Comparison of ENCODE assay signal across 8 mouse cellular contexts in the genomic region with DNA sequence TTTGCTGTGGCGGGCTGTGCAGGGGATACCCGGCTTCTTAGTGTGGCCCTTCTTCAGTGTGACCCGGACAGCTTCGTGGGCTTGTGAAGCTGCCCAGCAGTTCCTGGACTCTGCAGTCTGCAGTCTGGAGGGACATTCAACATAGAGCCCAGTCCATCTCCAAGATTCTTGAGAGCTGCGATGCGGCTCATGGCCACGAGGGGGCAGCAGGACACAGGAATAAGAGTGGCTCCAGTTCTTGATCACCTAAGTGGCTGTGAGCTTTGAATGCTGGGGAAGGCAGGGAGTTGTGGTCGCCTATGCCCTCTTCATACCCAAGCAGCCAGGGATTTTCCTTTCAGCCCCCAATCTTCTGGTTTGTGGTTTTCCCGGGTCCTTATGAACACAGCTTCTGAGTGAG. TPM values are rescaled to one million over a fixed set of nuclear protein-coding genes. Genes with fewer than 3 reads are reported as not detected.
A peak's percentile ranks its signal among the peaks of the same experiment; 100 is the strongest.
DNase-seq lines count a peak whose midpoint lies in the region; ATAC-seq and TF ChIP-seq lines count a peak whose summit lies in the region.

No protein-coding gene starts in this region.

- peak; percentile 89 for DNase-seq in brain, embryonic 14.5 days (ENCODE audit: low read depth)
- DNase-seq in heart, postnatal 10 days, result peak; percentile 80 to 86
- peak; percentile 82 to 89 for DNase-seq in kidney, postnatal 25 days
- peak; percentile 80 for DNase-seq in lung, adult 2 months
- DNase-seq in thymus, postnatal 4 days, result peak; percentile 82

- H3K9me3 ChIP-seq in ES-Bruce4 (replicated peaks; ENCODE audit: control insufficient read depth, insufficient read depth, low read length, poor library complexity, severe bottlenecking), result no peaks in the 10 kb centered on the region; the same call in 1 of the 2 replicates

- TF ChIP-seq EP300 in ES-Bruce4 (IDR thresholded peaks at IDR 0.05; ENCODE audit: insufficient read depth, low read depth, low read length), result no peak

- no peaks in the 10 kb centered on the region for H3K4me1 ChIP-seq in ES-Bruce4 (ENCODE audit: control insufficient read depth, insufficient read depth, low read length)
- no peaks in the 10 kb centered on the region for H3K4me1 ChIP-seq in lung, adult 2 months (ENCODE audit: control insufficient read depth, insufficient read depth, low read length)

- H3K36me3 ChIP-seq in ES-Bruce4 (ENCODE audit: control insufficient read depth, insufficient read depth, low read length, poor library complexity, severe bottlenecking), result no peaks in the 10 kb centered on the region

- intact Hi-C loops in heart, postnatal 10 days (cut with DNase I), result loop anchor here (2.0 kb wide), 1 partner anchor 14 kb away; no protein-coding TSS in a partner anchor

- no peak for TF ChIP-seq POLR2A in ES-Bruce4 (IDR thresholded peaks at IDR 0.05; ENCODE audit: insufficient read depth, low read length)
- no peak for TF ChIP-seq POLR2A in brain, embryonic 14.5 days (IDR thresholded peaks at IDR 0.05; ENCODE audit: borderline replicate concordance, extremely low read depth, insufficient read depth, insufficient read length, poor library complexity, severe bottlenecking)
- peak; percentile 23; the same call in 1 of the 2 replicates for TF ChIP-seq POLR2A in lung, adult 2 months (IDR thresholded peaks at IDR 0.05; ENCODE audit: borderline replicate concordance, extremely low read depth, low read depth, low read length)

- 2% methylated on average over 9 of the region's 9 CpGs for WGBS in lung, adult 2 months

- H3K27me3 ChIP-seq in ES-Bruce4 (ENCODE audit: control insufficient read depth, insufficient read depth, low read length, poor library complexity, severe bottlenecking), result no peaks in the 10 kb centered on the region

- no peak overlapping the region for H3K27ac ChIP-seq in ES-Bruce4 (ENCODE audit: insufficient read depth, low read length)

- no peak overlapping the region for H3K4me3 ChIP-seq in ES-Bruce4 (ENCODE audit: low read depth, low read length)
- no peak overlapping the region for H3K4me3 ChIP-seq in lung, adult 2 months (replicated peaks; ENCODE audit: extremely low read depth, low read depth, low read length)

- ATAC-seq in erythroid progenitor cell, adult 5-6 weeks (replicated peaks; ENCODE audit: low FRiP score, poor library complexity, severe bottlenecking), result peak; percentile 83
- peak; percentile 88 for ATAC-seq in neutrophil, adult 5-6 weeks (ENCODE audit: extremely low read depth, insufficient number of reproducible peaks, low FRiP score, poor library complexity, severe bottlenecking)

- peak; percentile 93 for TF ChIP-seq CTCF in ES-Bruce4 (IDR thresholded peaks at IDR 0.05; ENCODE audit: low read depth, low read length)
- peak; percentile 92 for TF ChIP-seq CTCF in brain, embryonic 14.5 days (IDR thresholded peaks at IDR 0.05; ENCODE audit: borderline replicate concordance, extremely low read depth, insufficient read depth, insufficient read length)
- peak; percentile 95 for TF ChIP-seq CTCF in lung, adult 2 months (IDR thresholded peaks at IDR 0.05; ENCODE audit: insufficient read depth, low read length)

- H3K9ac ChIP-seq in ES-Bruce4 (ENCODE audit: low read depth, poor library complexity, severe bottlenecking), result no peak overlapping the region

RNA-seq across cellular contexts. Expression of gene Rps18, which starts 12.7 kb away (rescaled TPM):
- polyA plus RNA-seq in ES-Bruce4 (2011; ENCODE audit: insufficient read depth, insufficient read length, low read depth, missing spikeins), result 2,174 TPM in 2 replicates
- polyA plus RNA-seq in brain, embryonic 14.5 days (2012; rRNA removed), result 744 and 771 TPM in 2 replicates
- total RNA-seq in erythroid progenitor cell, adult 5-6 weeks (2015; ENCODE audit: low replicate concordance), result 779 and 808 TPM in 2 replicates
- total RNA-seq in erythroid progenitor cell, adult 5-6 weeks (2017; ENCODE audit: low replicate concordance), result 194 and 380 TPM in 2 replicates
- total RNA-seq in heart, postnatal 10 days (2021), result 100 to 1,000 TPM; 566 to 572 TPM
- polyA plus RNA-seq in lung, adult 2 months (2012; rRNA removed), result 260 and 331 TPM in 2 replicates
- total RNA-seq in neutrophil, adult 5-6 weeks (2017), result 780 and 810 TPM in 2 replicates

RNA-seq across cellular contexts. Expression of gene Vps52, which starts 12.9 kb away (rescaled TPM):
- 18.3 and 19.0 TPM in 2 replicates for polyA plus RNA-seq in ES-Bruce4 (2011; ENCODE audit: insufficient read depth, insufficient read length, low read depth, missing spikeins)
- 71.7 and 72.8 TPM in 2 replicates for polyA plus RNA-seq in brain, embryonic 14.5 days (2012; rRNA removed)
- total RNA-seq in erythroid progenitor cell, adult 5-6 weeks (2015; ENCODE audit: low replicate concordance), result 8.0 and 18.4 TPM in 2 replicates
- total RNA-seq in erythroid progenitor cell, adult 5-6 weeks (2017; ENCODE audit: low replicate concordance), result 11.5 and 17.8 TPM in 2 replicates
- total RNA-seq in heart, postnatal 10 days (2021), result 10 to 100 TPM; 36.3 to 36.8 TPM
- 62.8 and 70.3 TPM in 2 replicates for polyA plus RNA-seq in lung, adult 2 months (2012; rRNA removed)
- 31.5 and 40.8 TPM in 2 replicates for total RNA-seq in neutrophil, adult 5-6 weeks (2017)

RNA-seq across cellular contexts. Expression of gene B3galt4, which starts 17.2 kb away (rescaled TPM):
- 3.6 and 4.2 TPM in 2 replicates for polyA plus RNA-seq in ES-Bruce4 (2011; ENCODE audit: insufficient read depth, insufficient read length, low read depth, missing spikeins)
- polyA plus RNA-seq in brain, embryonic 14.5 days (2012; rRNA removed), result 9.9 and 11.1 TPM in 2 replicates
- total RNA-seq in erythroid progenitor cell, adult 5-6 weeks (2015; ENCODE audit: low replicate concordance), result not detected in 2 replicates
- total RNA-seq in erythroid progenitor cell, adult 5-6 weeks (2017; ENCODE audit: low replicate concordance), result 0.26 and 2.8 TPM in 2 replicates
- 1 to 10 TPM; 2.7 to 3.7 TPM for total RNA-seq in heart, postnatal 10 days (2021)
- 11.4 and 12.6 TPM in 2 replicates for polyA plus RNA-seq in lung, adult 2 months (2012; rRNA removed)
- total RNA-seq in neutrophil, adult 5-6 weeks (2017), result 7.1 and 7.7 TPM in 2 replicates

RNA-seq across cellular contexts. Expression of gene Wdr46, which starts 28.0 kb away (rescaled TPM):
- 25.3 and 30.2 TPM in 2 replicates for polyA plus RNA-seq in ES-Bruce4 (2011; ENCODE audit: insufficient read depth, insufficient read length, low read depth, missing spikeins)
- 22.8 and 29.3 TPM in 2 replicates for polyA plus RNA-seq in brain, embryonic 14.5 days (2012; rRNA removed)
- total RNA-seq in erythroid progenitor cell, adult 5-6 weeks (2015; ENCODE audit: low replicate concordance), result 3.6 and 11.3 TPM in 2 replicates
- 4.6 and 8.2 TPM in 2 replicates for total RNA-seq in erythroid progenitor cell, adult 5-6 weeks (2017; ENCODE audit: low replicate concordance)
- total RNA-seq in heart, postnatal 10 days (2021), result 10 to 100 TPM; 12.4 to 12.6 TPM
- 13.4 and 16.8 TPM in 2 replicates for polyA plus RNA-seq in lung, adult 2 months (2012; rRNA removed)
- total RNA-seq in neutrophil, adult 5-6 weeks (2017), result 16.1 and 24.2 TPM in 2 replicates

RNA-seq across cellular contexts. Expression of gene Pfdn6, which starts 28.3 kb away (rescaled TPM):
- 146 and 152 TPM in 2 replicates for polyA plus RNA-seq in ES-Bruce4 (2011; ENCODE audit: insufficient read depth, insufficient read length, low read depth, missing spikeins)
- polyA plus RNA-seq in brain, embryonic 14.5 days (2012; rRNA removed), result 85.7 and 97.5 TPM in 2 replicates
- 52.0 and 68.1 TPM in 2 replicates for total RNA-seq in erythroid progenitor cell, adult 5-6 weeks (2015; ENCODE audit: low replicate concordance)
- 40.0 and 109 TPM in 2 replicates for total RNA-seq in erythroid progenitor cell, adult 5-6 weeks (2017; ENCODE audit: low replicate concordance)
- total RNA-seq in heart, postnatal 10 days (2021), result 10 to 100 TPM; 70.8 to 78.9 TPM
- polyA plus RNA-seq in lung, adult 2 months (2012; rRNA removed), result 19.2 and 26.2 TPM in 2 replicates
- 63.5 and 71.6 TPM in 2 replicates for total RNA-seq in neutrophil, adult 5-6 weeks (2017)
